Mouse (Mus musculus) testis, adult 2 months (tissue): ENCODE data around the gene Cd68. TPM values are rescaled to one million over a fixed set of nuclear protein-coding genes. Genes with fewer than 3 reads are reported as not detected.
A peak's percentile ranks its signal among the peaks of the same experiment; 100 is the strongest.
"Not testable (repeated sequence)": the region's sequence is repeated elsewhere in the genome, so short reads cannot be mapped to it uniquely, and the experiment has no call there.

ENCODE experiments used
- H3K27ac ChIP-seq: fragments of 200-500 bp; 2 replicates; pipeline ENCODE4 v1.5.1; 2012; ENCODE audit warnings: low read depth, low read length; ENCODE audit not compliant: control insufficient read depth, insufficient read depth
- H3K27me3 ChIP-seq: fragments of 200-500 bp; 2 replicates; pipeline ENCODE4 v1.6.1; 2012; ENCODE audit warnings: mild to moderate bottlenecking, low read length, moderate library complexity; ENCODE audit not compliant: control insufficient read depth, insufficient read depth
- H3K36me3 ChIP-seq: fragments of 200-500 bp; 2 replicates; pipeline ENCODE4 v1.6.1; 2012; ENCODE audit warnings: mild to moderate bottlenecking, low read length; ENCODE audit not compliant: control insufficient read depth, insufficient read depth
- H3K4me1 ChIP-seq: fragments of 200-500 bp; 2 replicates; pipeline ENCODE4 v1.6.1; 2012; ENCODE audit warnings: low read length; ENCODE audit not compliant: control insufficient read depth, insufficient read depth
- H3K4me3 ChIP-seq: fragments of 200-500 bp; 2 replicates; pipeline ENCODE4 v1.5.1; 2012; ENCODE audit warnings: low read depth, mild to moderate bottlenecking, low read length, moderate library complexity, mixed read lengths; ENCODE audit not compliant: control insufficient read depth
- CTCF ChIP-seq: fragments of 200-500 bp; IDR thresholded peaks from 2 replicates; pipeline ENCODE4 v1.5.1; 2012; ENCODE audit warnings: low read depth, mild to moderate bottlenecking, inconsistent platforms, low read length, moderate library complexity; ENCODE audit not compliant: control insufficient read depth, insufficient read depth, insufficient replicate concordance
- POLR2A ChIP-seq: fragments of 200-500 bp; IDR thresholded peaks from 2 replicates; pipeline ENCODE4 v1.6.1; 2012; ENCODE audit warnings: low read depth, mild to moderate bottlenecking, inconsistent platforms, low read length, moderate library complexity; ENCODE audit not compliant: control insufficient read depth
- polyA plus RNA-seq: library from polyadenylated mRNA; depleted of rRNA; stranded (reverse); fragments of >200 nt; gene quantifications from 2 replicates; pipeline ENCODE4 v1.2.3, GENCODE M21; 2012

The Cd68 gene
- polyA plus RNA-seq, 1 experiment, result 4.4 TPM

GRCm38 (mm10) chr11:69632284-69633089 is 33.5 kb downstream of the Cd68 start, which contains the start of gene Fxr2:
Fxr2 (plus strand) TSS chr11:69632990.
- H3K27ac ChIP-seq, result peak within 1 kb of the TSS; percentile 91
- H3K27me3 ChIP-seq, result no peaks in the 10 kb centered on the region
- TF ChIP-seq CTCF (peak; percentile 81; the same call in 1 of the 2 replicates), POLR2A (peak; percentile 83)
- H3K4me1 ChIP-seq, result peaks cover 2% of the 10 kb centered on the region
- no peaks in the 10 kb centered on the region for H3K36me3 ChIP-seq
- H3K4me3 ChIP-seq, result peak within 1 kb of the TSS; percentile 97

- Histone ChIP-seq H3K4me3 (no peak overlapping the region), H3K4me1 (peaks cover 2% of the 10 kb centered on the region), H3K36me3 (no peaks in the 10 kb centered on the region), H3K27ac (no peak overlapping the region), H3K27me3 (no peaks in the 10 kb centered on the region)
- TF ChIP-seq CTCF (no peak), POLR2A (no peak)
These were observed 36.2 kb downstream of the Cd68 start for GRCm38 (mm10) chr11:69629802-69630201.

GRCm38 (mm10) chr11:69628286-69628685 is 37.7 kb downstream of the Cd68 start:
- Histone ChIP-seq H3K27me3 (no peaks in the 10 kb centered on the region), H3K4me3 (no peak overlapping the region), H3K4me1 (peaks cover under 1% of the 10 kb centered on the region), H3K36me3 (no peaks in the 10 kb centered on the region), H3K27ac (no peak overlapping the region)
- peak; percentile 95; the same call in 1 of the 2 replicates for TF ChIP-seq CTCF
- TF ChIP-seq POLR2A, result no peak

- H3K27me3 ChIP-seq, H3K36me3 ChIP-seq, H3K27ac ChIP-seq, H3K4me3 ChIP-seq: not testable (repeated sequence)
- peaks cover 16% of the 10 kb centered on the region for H3K4me1 ChIP-seq
These were observed 41.6 kb downstream of the Cd68 start for GRCm38 (mm10) chr11:69624339-69624738.

- TF ChIP-seq POLR2A (no peak), CTCF (no peak)
- Histone ChIP-seq H3K4me3 (peak overlapping the region; percentile 88; the same call in 1 of the 2 replicates), H3K27me3 (no peaks in the 10 kb centered on the region), H3K27ac (peak overlapping the region; percentile 84), H3K36me3 (no peaks in the 10 kb centered on the region), H3K4me1 (peaks cover 16% of the 10 kb centered on the region)
These were observed 42.9 kb downstream of the Cd68 start for GRCm38 (mm10) chr11:69623006-69623405.

- Histone ChIP-seq H3K27ac (peak overlapping the region; percentile 84), H3K36me3 (no peaks in the 10 kb centered on the region), H3K27me3 (no peaks in the 10 kb centered on the region), H3K4me1 (peaks cover 16% of the 10 kb centered on the region), H3K4me3 (peak overlapping the region; percentile 88)
- no peak for TF ChIP-seq POLR2A
- no peak for TF ChIP-seq CTCF
These were observed 43.5 kb downstream of the Cd68 start for GRCm38 (mm10) chr11:69622406-69622805.

GRCm38 (mm10) chr11:69621571-69622268 is 44.2 kb downstream of the Cd68 start, which contains the start of gene Sat2:
Sat2 (plus strand) TSS chr11:69622024.
- Histone ChIP-seq H3K4me1 (peaks cover 16% of the 10 kb centered on the region), H3K27me3 (no peaks in the 10 kb centered on the region), H3K36me3 (no peaks in the 10 kb centered on the region), H3K27ac (peak within 1 kb of the TSS; percentile 84), H3K4me3 (peak within 1 kb of the TSS; percentile 88)
- TF ChIP-seq CTCF (no peak), POLR2A (0 out of 2 replicates have a peak, but pooled peaks have one; percentile 19)
